Mouse (Mus musculus) urinary bladder, postnatal 0 days (tissue): ENCODE measurements around the gene Pnma1. TPM values are rescaled to one million over a fixed set of nuclear protein-coding genes. Genes with fewer than 3 reads are reported as not detected.

ENCODE experiments used
- polyA plus RNA-seq: library from polyadenylated mRNA; unstranded; fragments of >200 nt; fragmentation: Nextera tagmentation; extraction: Ambion mirVana; gene quantifications from 2 replicates; pipeline ENCODE4 v1.2.1, GENCODE M21; 2015

Gene Pnma1
- polyA plus RNA-seq, result 0.51 and 0.80 TPM in 2 replicates

GRCm38 (mm10) chr12:84147954-84148621 lies at the start of gene Pnma1:
Gene Pnma1, minus strand, starts transcription at chr12:84148489.

GRCm38 (mm10) chr12:84114153-84114994 lies 33.9 kb downstream of the Pnma1 start, which contains the start of gene Dnal1:
Gene Dnal1, plus strand, starts transcription at chr12:84114366.

DNA sequence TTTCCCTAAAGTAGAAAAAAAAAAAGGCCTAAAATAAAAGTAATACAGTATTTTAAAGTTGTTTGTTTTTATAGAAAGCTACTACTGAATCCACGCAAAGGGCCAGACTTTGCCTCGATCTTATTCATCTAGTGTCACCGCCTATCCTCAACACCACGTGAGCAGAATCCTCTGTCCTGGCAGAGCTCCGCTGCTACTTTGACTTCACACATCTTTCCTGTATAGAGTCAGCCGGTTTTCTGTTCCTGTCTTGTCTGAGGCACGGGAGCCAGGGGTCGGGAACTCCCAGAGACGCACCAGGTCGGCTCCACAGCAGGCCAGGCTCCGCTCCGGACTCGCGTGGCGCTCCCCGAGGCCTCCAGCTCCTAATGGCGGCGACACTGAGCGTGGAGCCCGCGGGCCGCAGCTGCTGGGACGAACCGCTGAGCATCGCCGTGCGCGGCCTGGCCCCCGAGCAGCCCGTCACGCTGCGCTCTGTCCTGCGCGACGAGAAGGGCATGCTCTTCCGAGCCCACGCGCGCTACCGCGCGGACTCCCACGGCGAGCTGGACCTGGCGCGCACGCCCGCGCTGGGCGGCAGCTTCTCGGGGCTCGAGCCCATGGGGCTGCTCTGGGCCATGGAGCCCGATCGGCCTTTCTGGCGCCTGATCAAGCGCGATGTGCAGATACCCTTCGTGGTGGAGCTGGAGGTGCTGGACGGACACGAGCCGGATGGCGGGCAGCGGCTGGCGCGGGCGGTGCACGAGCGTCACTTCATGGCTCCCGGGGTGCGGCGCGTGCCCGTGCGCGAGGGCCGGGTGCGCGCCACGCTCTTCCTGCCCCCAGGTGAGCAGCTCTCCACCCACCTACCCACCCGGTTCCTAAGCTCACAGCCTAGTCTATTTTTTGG lies 47.4 kb downstream of the Pnma1 start, which contains the start of gene Acot6:
Gene Acot6, plus strand, starts transcription at position 51 of the 889 bp plus-strand sequence.

Other genes starting within 250 kb of the Pnma1 start
- gene Numb, start 226.6 kb downstream of the Pnma1 start, polyA plus RNA-seq, result 16.8 and 23.8 TPM in 2 replicates
- 5.7 and 5.8 TPM in 2 replicates for gene Riox1, start 197.9 kb downstream of the Pnma1 start, polyA plus RNA-seq
- gene Heatr4, start 163.6 kb downstream of the Pnma1 start, polyA plus RNA-seq, result not detected in 2 replicates
- gene Acot2, start 160.6 kb downstream of the Pnma1 start, polyA plus RNA-seq, result 22.6 and 24.8 TPM in 2 replicates
- 23.0 and 24.4 TPM in 2 replicates for gene Acot1, start 139.0 kb downstream of the Pnma1 start, polyA plus RNA-seq
- 0.44 and 0.48 TPM in 2 replicates for gene Acot4, start 110.1 kb downstream of the Pnma1 start, polyA plus RNA-seq
- not detected in 2 replicates for gene Gm49366, start 109.6 kb downstream of the Pnma1 start, polyA plus RNA-seq
- gene Acot3, start 96.3 kb downstream of the Pnma1 start, polyA plus RNA-seq, result not detected in 2 replicates
- not detected in 2 replicates for gene Acot5, start 79.2 kb downstream of the Pnma1 start, polyA plus RNA-seq
- 1.3 and 1.5 TPM in 2 replicates for gene Acot6, start 47.8 kb downstream of the Pnma1 start, polyA plus RNA-seq
- gene Dnal1, start 34.1 kb downstream of the Pnma1 start, polyA plus RNA-seq, result 2.4 and 3.5 TPM in 2 replicates
- 5.9 and 6.6 TPM in 2 replicates for gene Elmsan1, start 70.4 kb upstream of the Pnma1 start, polyA plus RNA-seq
- 29.9 and 34.9 TPM in 2 replicates for gene Ptgr2, start 136.7 kb upstream of the Pnma1 start, polyA plus RNA-seq
- 41.1 and 44.6 TPM in 2 replicates for gene Zfp410, start 168.4 kb upstream of the Pnma1 start, polyA plus RNA-seq
- gene Coq6, start 213.2 kb upstream of the Pnma1 start, polyA plus RNA-seq, result 22.1 and 25.4 TPM in 2 replicates
- 0.82 and 0.93 TPM in 2 replicates for gene Fam161b, start 213.3 kb upstream of the Pnma1 start, polyA plus RNA-seq